Mouse (Mus musculus): ENCODE measurements at regions not wholly inside any gene's neighbourhood (a gene's known extent, or its start where the extent isn't known, plus 50 kb on each side); places are given as distances from the start of the nearest gene placed in this dataset.
"Not testable (repeated sequence)": the region's sequence is repeated elsewhere in the genome, so short reads cannot be mapped to it uniquely, and the experiment has no call there.

DNA sequence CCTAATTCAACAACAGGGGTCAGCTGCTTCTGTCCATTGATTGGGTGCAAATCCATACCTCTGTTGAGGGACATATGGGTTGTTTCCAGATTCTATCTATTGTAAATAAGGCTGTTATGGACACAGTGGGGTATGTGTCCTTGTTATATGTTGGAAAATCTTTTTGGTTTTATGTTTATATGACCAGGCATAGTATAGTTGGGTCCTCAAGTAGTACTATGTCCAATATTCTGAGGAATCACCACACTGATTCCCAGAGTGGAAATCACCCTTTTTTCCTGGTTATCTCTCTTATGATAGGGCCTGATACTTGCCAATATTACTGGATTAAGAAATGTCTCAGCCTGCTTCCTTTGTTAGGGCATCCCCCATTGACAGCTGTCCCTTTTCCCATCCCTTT lies 1471.0 kb downstream of the Kcnt2 start:
- DNase-seq: no peak

DNA sequence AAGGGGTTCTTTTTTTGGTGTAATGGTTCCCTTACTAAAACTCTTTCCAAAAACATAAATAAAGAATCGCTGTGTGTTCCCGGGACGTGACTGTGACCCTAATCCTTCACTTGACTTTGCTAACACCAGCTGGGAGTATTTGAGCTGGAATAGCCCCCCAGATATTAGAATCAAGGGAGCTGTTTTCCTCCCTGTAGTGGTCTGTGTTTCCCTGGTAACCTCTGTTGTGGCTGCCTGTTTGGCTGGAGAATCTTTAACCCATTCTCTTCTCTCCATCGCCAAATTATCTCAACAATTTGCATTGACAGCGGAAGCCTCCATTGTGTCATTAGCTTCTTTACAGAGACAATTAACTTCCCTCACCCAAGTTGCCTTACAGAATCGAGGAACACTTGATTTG lies 1471.6 kb downstream of the Kcnt2 start:
- DNase-seq: no peak

DNA sequence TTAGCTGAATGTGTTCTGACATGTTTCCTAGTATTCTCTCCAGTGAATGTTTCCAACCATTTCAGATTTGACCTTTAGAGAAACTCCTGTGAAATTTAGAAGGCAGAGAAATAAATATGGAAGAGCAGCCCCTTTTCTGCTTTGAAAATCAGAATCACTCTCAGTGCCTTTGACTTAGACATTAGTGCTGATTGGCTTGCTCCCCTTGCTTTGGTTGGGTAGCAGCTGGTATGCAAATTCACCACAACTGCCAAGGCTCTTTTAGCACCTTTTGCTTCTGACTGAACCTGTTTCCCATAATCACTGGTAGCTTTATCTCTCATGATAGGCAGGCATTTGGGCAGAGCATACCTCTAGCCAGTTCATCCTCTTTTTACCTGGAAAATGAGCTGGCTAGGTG lies 1495.3 kb downstream of the Kcnt2 start:
- DNase-seq: no peak

DNA sequence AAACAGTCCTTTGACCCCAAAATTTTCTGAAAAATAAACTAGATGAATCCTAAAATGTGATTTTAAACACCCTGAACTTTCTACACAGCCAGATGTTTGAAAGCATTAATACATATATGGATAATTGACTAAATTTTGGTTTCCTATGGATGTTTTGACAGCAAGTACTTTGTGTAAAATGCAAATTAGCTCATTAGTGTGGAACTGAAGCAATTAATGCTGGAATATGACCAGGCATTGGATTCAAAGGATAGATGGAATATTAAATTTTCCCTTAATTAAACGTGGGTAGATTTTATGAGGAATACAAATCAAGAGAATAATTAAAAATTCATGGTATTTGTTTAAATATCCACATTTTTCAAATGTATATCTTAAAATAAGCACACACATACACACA lies 1530.1 kb downstream of the Kcnt2 start:
- DNase-seq: no peak

DNA sequence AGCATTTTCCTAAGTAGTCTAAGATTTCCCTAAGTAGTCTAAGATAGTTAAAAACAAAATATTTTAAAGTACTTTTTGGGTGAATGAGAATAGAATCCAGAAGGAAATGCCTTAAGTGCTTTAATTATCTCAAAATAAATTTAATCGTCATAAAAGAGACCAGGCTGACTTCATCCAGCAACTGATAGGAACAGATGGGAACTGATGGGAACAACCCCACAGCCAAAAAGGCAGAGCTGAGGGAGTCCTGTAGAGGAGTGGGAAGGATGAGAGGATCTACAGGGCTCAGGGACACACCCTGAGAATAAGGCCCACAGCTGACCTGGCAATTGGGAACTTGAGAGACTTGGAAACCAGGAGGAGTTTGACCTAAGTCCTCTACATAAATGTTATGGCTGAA lies 1537.4 kb downstream of the Kcnt2 start:
- no peak for DNase-seq

DNA sequence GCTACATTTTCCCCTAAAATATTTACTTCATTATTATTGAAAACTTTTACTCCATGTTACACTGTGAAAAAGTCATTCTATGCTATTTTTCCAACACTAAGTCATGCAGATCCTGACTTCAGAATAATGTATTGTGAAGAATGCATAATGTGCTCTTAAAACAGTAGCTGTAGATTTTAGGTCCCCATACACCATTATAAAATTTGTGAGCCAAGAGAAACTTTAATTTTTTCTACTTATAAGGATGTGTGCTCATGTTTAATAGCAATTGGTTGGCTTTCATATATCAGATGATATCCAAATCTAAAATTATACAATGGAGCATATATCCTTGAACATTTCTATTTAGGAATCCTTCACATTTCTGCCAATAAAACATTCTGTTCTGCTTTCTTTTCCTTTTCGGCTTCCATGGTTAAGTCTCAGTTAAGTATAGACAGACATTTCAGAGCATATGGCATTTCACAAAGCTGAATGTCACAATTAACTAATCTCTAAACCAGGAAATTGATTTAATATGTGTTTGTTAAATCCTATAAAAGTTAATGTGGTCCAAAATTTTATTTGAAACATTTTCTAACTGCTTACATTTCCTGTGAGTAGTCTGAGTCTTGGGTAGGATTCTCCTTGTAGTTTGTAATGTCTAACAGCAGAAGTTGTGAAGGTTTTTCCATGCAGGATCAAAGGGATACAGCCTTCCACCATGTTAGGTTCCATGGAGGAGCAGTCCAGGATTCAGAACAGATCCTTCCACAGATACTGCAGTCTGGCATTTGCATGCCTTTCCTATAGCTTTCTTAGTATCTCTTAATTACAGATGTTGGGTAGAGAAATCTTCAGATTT lies 1567.6 kb downstream of the Kcnt2 start:
- DNase-seq: no peak

DNA sequence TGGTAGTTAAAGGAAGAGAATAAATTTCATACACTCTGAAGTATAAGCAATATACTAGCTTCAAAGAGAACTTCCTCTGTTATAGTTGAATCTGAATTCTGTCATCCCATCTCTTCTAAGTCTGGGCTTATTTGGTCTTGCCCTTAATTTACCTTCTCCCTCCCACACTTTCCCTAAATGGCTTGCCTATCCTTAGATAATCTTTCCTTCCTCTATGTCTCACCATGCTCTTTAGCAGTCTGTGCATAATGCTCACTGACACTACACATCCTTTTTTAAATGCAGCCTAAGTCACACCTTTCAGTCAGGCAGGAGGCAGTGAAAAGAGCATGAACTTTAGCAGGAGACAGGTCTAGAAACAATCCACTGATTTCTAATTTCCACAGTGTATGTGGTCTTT lies 1585.5 kb downstream of the Kcnt2 start:
- no peak for DNase-seq

DNA sequence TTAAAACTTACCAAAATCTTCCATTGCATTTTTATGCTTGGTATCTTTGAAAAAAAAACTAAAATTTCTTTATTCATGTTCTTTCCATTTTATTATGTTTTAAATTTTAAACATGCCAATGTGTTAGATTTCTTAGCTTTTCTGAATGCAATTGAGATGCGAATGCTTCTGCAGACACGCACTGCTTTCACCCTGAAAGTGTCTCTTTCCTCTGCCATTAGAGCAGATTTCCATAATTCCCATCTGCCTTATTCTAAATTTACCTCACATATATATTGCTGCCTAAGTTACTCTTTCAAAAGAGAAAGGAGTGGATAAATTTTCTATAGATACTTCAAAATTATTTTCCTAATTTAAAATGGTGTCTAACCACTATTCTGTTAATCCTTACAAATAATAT lies 1596.6 kb downstream of the Kcnt2 start:
- no peak for DNase-seq

DNA sequence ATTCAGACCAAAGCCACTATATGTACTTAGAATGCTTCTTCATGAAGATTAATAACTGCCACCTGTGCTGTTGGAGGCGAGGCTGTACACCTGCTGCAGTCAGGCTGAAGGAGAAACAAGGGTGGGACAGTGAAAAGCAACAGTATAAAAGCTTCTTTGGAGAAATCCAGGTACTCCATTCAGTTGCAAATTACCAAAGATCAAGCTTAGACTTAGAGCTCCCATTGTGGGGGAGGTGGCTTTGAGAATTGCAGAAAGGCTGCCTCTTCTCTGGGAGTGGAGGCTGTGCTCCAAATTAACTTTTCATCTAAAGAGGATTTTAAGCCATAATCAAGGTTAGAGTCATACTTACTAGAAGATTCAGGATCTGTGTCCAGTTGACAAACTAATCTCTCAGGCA lies 1607.9 kb downstream of the Kcnt2 start:
- DNase-seq: not testable (repeated sequence)

DNA sequence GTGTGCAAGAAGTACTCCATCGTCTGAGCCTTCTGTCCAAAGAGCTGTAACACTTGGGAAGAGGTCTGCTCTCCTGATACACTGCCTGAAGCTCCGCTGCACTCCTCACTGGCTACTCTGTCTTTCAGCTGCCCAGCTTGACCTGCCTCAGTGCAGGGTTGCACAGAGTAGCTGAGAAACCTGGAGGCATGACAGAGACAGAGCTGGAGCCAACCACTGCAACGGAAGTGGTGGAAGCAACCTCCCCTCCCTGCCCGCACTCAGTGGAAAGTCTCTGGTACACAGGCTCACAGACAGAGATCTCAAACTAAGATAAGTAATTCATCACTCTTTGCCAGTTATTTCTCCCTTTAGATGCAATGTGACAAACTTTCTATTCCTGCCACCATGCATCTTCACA lies 1638.4 kb downstream of the Kcnt2 start:
- DNase-seq: no peak

DNA sequence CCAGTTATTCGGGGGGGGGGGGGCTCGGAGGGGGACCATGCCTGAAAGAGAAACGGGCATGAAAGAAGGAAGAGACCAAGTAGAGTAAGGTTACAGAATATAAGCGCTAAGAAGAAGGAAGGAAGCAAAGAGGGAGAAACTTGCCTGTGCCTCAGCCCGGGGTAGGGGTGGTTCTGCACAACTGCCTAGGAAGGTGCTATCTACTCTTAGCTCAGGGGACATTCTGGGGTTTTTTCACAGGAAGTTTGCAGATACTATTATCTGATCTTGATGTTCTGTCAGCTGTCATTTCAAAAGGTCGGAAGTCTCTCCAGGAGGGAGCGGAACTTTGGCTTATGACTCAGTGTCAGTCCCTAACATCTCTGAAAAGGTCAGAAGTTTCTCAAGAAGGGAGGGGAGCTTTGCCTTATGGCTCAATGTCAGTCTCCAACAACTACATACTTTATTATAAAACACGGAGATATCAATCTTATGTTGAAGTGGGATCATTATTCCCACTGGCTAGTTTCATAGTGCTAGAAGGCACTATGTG lies 1652.0 kb downstream of the Kcnt2 start:
- DNase-seq: no peak

DNA sequence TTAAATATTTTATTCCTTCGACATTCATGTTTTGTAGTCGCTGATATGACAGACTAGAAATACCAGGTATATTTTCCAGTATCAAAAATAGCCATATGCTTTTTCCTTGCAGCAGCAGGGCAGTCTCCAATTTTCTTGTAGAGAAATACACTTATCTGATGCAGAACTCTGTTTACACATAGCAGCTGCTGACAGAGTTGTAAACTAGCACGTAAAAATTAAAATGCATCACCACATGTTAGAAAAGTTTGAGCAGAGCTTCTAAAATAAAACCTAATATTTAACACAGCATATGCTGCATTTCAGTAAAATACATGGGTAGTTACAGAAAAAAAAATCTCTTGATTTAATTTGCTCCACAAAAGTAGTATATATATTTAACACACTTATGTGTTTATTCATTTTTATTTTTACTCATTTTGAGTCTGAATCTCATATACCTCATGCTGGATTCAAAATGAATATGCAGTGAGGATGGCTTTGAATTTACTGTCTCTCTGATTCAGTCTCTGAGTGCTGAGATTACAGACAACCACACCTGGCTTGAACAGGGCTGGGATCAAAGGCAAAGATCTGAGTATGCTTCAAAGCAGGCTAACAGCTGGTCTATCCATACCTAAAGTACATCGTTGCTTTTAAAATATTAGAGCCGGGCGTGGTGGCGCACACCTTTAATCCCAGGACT lies 1665.9 kb downstream of the Kcnt2 start:
- no peak for DNase-seq

DNA sequence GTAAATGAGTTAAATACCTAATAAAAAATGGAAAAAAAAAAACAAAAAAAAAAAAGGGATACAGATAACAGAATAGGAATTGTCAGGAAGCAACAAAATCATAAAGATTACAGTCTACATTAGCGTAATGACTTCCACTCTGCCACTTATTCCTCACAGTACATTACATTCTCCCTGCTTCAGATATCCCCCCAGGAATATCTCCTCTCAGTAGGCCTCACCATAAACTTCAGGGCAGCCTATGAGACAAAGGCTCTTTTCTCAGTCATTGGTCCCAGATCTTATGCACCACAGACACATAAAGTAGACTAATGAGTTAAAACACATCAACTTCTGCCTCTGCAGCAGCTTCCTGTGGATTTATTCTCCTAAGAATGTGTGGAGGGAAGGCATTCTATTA lies 1680.2 kb downstream of the Kcnt2 start:
- DNase-seq: no peak

DNA sequence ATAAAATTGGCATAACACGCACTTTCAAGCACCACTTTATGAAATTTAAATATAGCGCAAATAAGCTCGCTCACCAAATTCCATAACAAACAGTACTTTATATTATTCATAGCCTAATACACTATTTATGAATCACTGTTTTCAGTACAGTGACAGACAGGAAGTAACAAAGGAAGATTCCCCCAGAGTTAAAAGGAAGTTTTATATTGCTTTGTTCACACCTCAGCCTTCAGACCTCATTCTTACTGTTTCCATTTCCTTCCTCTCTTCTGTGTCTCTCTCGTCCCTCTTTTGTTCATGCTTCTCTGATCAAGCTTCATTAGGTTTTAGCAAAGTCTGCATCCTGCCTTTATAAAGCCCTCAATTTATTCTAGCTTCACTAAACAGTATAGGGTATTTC lies 1680.8 kb downstream of the Kcnt2 start:
- no peak for DNase-seq

DNA sequence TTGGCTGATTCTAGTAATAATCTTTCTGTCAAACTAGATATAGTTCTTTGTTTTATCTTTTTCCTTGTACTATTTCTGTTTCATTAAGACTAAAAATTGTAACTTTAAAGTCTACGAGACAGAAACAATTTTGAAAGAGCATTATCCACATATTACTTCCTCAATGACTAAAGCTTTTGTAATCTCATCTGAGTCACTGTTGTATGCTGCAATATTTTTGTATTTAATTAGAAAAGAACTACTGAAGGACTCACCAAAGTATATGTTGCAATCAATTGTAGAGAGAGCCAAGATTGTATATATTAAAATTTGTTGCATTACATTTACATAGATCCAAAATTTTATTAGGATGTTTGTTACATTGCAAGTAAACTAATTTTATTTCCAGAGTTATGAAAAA lies 1692.4 kb upstream of the B3galt2 start:
- no peak for DNase-seq

DNA sequence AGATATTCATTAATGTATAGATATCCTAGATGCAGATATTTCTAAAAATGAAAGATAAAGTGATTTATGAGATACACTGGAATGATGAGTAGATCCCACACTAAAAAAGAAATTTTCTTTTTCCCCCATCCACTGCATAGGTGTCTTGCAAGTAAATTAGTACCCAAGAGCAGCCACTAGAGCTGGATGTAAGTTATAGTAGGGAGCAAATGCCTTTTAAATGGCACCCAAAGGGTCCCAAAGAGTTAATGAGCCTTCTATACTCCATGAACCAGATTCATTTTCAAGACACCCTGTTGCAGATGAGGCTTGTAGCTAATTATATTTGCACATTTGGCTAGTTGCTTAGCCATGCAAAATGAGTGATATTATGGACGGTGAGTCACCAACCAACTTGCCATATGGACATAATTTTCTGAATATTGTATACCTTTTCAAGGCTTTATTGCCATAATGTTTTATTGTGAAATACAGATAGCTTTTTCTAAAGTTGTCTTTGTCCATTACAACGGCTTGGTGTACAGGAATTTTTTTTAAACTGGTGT lies 1686.1 kb upstream of the B3galt2 start:
- DNase-seq: no peak

DNA sequence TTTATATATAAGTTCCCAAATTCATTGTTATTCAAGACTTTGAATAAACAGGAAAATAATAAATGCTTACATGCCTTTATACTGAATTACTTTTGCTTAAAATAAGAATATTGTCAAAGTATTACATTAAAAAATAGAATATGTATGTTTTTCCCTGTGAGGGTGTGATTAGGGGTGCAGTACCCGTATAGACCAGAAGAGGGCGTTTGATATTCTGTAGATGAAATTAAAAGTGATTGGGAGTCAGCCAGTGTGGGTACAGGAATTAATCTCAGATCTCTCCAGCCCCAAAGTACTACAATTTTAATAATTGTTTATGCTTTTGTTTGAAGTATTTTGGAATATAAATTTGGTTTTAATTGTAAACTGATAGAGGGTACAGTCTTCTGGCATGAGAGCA lies 1678.7 kb upstream of the B3galt2 start:
- DNase-seq: peak; percentile 4 to 58

DNA sequence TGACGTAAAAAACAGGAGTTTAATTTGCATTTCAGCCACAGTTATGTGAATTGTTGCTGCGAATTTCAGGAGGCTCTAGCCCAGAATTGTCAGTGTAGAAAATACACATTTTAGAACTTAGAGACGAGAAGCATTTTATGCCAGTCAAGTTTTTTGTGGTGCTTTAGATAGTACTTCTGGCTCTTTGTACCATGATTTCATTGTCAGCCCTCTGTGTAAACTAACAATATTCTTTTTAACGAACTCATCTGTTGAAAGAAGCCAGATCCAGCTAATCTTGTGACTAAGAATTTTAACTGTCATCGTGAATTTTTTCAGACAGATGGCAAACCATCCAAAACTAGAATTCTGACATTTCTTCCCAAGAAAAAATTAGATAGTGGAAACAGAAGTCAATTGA lies 1672.3 kb upstream of the B3galt2 start:
- no peak for DNase-seq

DNA sequence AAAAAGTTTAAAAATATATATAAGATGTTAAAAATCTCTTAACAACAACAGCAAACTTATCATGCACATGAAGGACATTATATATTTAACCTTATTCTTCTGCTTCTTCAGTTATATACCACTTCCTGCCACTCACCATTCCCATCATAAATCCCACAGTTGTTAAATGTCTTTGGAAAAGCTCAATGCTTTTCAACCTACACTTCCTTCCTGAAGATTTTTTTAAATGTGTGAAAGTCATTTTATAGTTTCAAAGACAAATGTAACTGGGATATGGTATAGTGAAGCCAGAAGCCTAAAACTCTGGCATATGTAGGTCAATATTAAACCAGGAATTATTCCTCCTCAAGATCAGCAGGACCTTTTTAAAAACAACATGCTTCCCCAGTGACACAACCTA lies 1666.1 kb upstream of the B3galt2 start:
- DNase-seq: no peak

DNA sequence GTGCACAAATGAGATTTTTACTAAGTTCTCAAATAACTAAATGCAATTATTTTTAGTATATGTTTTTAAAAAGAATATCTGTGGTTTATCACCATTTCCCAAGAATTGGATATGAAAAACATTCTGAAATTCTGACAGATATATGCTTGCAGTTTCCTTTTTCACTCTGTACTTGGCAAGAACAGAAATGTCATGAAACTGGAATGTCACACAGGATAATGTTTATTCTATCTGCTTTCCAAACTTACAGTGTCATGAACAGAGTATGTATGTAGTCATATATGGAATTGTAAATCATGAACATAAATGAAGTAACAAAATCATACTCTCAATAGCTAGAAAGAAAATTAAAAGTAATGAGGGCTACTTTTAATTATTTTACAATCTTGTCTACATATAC lies 1640.7 kb upstream of the B3galt2 start:
- DNase-seq: no peak

DNA sequence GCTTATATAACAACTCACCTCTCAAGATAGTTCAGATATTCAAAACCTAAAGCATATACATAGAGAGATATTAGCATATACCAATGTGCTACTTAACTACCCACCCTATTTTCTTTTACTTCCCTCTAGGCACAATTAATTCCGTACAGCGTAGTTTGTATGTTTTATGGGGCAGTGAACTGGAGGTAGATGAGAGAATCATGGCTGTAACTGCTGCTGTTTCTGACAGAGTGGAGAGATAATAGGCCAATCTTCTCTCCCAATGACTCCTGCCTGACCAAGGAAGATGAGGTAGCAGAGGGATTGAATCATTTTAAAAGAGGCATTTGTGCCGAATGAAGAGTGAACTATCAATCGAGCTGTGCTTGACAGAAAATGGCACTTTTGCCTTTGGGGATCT lies 1640.1 kb upstream of the B3galt2 start:
- no peak for DNase-seq

DNA sequence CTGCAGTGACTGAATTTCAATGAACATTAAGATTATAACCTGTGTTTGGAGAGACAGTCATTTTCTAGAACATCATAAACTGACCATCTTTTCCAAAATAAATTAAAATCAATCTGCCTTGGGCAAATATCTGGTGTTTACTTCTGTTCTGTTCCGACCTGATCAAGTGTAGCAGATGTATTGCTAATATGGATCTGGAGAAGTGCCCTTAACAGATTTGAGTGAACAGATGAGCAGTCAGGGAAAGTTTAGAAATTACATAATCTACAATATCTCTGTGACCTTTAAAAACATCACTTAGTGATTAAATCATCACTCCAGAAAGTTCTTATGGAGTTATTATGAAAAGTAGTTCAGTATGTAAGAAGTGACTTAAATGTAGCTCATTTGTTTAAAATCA lies 1634.1 kb upstream of the B3galt2 start:
- DNase-seq: no peak

DNA sequence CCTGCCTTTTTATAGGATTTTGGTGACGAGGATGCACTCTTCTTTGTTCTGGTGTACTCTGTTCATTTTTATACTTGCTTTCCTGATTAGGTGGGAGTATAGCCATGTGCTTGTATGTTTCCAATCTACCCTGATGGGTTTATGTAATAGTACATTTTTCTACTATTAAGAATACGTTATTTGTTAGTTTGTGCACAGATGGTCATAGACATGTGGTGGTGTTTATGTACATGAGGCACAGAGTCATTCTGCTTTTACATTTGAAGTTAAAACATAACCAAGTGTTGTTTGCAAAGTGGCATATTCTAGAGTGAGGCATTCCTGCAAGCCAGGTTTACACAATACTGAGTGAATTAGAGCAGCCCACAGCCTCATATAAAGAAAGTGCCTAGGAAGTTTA lies 1597.7 kb upstream of the B3galt2 start:
- no peak for DNase-seq

DNA sequence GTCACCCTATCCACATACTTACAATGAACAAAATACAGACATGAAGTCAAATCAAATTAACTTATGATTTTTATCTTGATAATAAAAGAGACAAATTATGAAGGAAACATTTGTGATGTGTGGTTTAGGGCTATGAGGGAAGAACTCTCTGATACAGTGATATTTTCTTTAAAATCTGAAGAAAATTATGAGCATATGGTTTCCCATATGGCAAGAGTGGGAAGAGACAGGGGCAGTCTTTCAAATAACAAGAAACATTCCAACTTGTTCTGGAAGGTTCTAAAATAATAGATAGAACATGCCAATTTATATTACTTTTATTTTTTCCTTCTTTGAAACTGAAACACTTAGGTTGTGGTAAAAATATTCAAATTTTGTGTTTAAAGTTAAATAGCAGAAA lies 1585.3 kb upstream of the B3galt2 start:
- DNase-seq: no peak

All from cerebellum, postnatal 25 days (tissue).